Mouse (Mus musculus) 416B (cell line): Measurements from ENCODE around the gene Hic2.

Source experiments
- DNase-seq: peaks from one replicate; pipeline ENCODE4 v3.0.0; 2011; ENCODE audit warnings: low read depth

The Hic2 gene

GRCm38 (mm10) chr16:17234499-17234895 is 1.1 kb downstream of the Hic2 start:
- peak; percentile 57 for DNase-seq

- DNase-seq = no peak
Measured at GRCm38 (mm10) chr16:17234916-17235665, 1.7 kb downstream of the Hic2 start.

GRCm38 (mm10) chr16:17237634-17238033 is 4.3 kb downstream of the Hic2 start:
- DNase-seq = no peak

- DNase-seq = no peak
Measured at GRCm38 (mm10) chr16:17239409-17239808, 6.0 kb downstream of the Hic2 start.

GRCm38 (mm10) chr16:17243731-17244130 is 10.4 kb downstream of the Hic2 start:
- no peak for DNase-seq

- no peak for DNase-seq
Measured at GRCm38 (mm10) chr16:17244996-17245395, 11.6 kb downstream of the Hic2 start.

- DNase-seq = no peak
Measured at GRCm38 (mm10) chr16:17247727-17248126, 14.4 kb downstream of the Hic2 start.

GRCm38 (mm10) chr16:17249135-17249534 is 15.8 kb downstream of the Hic2 start:
- DNase-seq = peak; percentile 91

- no peak for DNase-seq
Measured at GRCm38 (mm10) chr16:17251539-17251938, 18.2 kb downstream of the Hic2 start.

GRCm38 (mm10) chr16:17252086-17252726 is 18.8 kb downstream of the Hic2 start:
- DNase-seq = peak; percentile 85

- no peak for DNase-seq
Measured at GRCm38 (mm10) chr16:17252841-17253240, 19.5 kb downstream of the Hic2 start.

GRCm38 (mm10) chr16:17254005-17254597 is 20.7 kb downstream of the Hic2 start:
- no peak for DNase-seq

- DNase-seq = no peak
Measured at GRCm38 (mm10) chr16:17255270-17255669, 21.9 kb downstream of the Hic2 start.

GRCm38 (mm10) chr16:17257359-17257821 is 24.0 kb downstream of the Hic2 start:
- DNase-seq = peak; percentile 46

- DNase-seq = no peak
Measured at GRCm38 (mm10) chr16:17258917-17259316, 25.5 kb downstream of the Hic2 start.

GRCm38 (mm10) chr16:17261341-17261740 is 28.0 kb downstream of the Hic2 start:
- no peak for DNase-seq

- DNase-seq = no peak
Measured at GRCm38 (mm10) chr16:17266113-17266512, 32.7 kb downstream of the Hic2 start.

GRCm38 (mm10) chr16:17267937-17268336 is 34.6 kb downstream of the Hic2 start:
- no peak for DNase-seq

GRCm38 (mm10) chr16:17269872-17270271 is 36.5 kb downstream of the Hic2 start:
- no peak for DNase-seq

- peak; percentile 70 for DNase-seq
Measured at GRCm38 (mm10) chr16:17271124-17271523, 37.8 kb downstream of the Hic2 start.

- no peak for DNase-seq
Measured at GRCm38 (mm10) chr16:17271856-17272255, 38.5 kb downstream of the Hic2 start.

GRCm38 (mm10) chr16:17275721-17276120 is 42.3 kb downstream of the Hic2 start, which contains the start of gene Tmem191c:
Gene Tmem191c (plus strand): TSS chr16:17276077.
- no peak for DNase-seq
